Mouse (Mus musculus) layer of hippocampus, postnatal 25 days (tissue): ENCODE data around the gene Pde2a. TPM values are rescaled to one million over a fixed set of nuclear protein-coding genes. Genes with fewer than 3 reads are reported as not detected.
A peak's percentile ranks its signal among the peaks of the same experiment; 100 is the strongest.

ENCODE experiments used
- DNase-seq, 2 experiments: peaks; one replicate each; pipeline ENCODE4 v3.0.0; 2022; ENCODE audit warnings: mixed read lengths in 2 of 2, low spot score in 1 of 2; ENCODE audit errors: extremely low spot score in 1 of 2
- total RNA-seq, 2 experiments: library from RNA; stranded (reverse); gene quantifications; 2 replicates each; pipeline ENCODE4 v1.2.3; 2021

Gene Pde2a
- total RNA-seq, 2 experiments from 2014 or later = 295 to 297 TPM

DNA sequence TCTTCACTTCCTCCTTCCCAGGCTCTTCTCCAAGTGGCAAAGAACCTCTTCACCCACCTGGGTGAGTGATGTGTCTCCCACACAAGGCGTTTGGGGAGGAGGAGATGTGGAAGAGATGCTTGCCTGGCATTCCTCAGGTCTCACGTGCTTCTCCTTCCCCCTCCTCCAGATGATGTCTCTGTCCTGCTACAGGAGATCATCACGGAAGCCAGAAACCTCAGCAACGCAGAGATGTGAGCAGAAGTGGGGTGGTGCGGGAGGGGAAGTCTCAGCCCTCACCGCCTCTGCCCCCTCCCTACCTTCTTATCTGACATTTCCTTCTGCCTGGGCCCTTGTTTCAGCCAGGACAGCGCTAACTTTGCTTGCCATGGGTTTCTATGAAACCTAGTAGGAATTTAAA, 82.3 kb downstream of the Pde2a start:
- DNase-seq = no peak

DNA sequence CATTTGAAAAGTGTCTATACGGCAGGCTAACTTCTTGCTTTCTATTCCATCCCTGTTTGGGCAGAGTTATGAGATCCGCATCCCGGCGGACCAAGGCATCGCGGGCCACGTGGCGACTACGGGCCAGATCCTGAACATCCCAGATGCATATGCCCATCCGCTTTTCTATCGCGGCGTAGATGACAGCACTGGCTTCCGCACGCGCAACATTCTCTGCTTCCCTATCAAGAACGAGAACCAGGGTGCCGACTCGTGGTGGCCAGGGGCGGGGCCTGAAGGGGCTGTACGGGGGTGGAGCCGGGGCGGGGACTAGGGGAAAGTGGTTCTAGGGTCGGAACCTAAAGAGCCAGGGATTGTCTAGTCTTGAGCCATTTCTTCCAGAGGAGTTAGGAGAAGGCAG, 83.0 kb downstream of the Pde2a start:
- DNase-seq = no peak

DNA sequence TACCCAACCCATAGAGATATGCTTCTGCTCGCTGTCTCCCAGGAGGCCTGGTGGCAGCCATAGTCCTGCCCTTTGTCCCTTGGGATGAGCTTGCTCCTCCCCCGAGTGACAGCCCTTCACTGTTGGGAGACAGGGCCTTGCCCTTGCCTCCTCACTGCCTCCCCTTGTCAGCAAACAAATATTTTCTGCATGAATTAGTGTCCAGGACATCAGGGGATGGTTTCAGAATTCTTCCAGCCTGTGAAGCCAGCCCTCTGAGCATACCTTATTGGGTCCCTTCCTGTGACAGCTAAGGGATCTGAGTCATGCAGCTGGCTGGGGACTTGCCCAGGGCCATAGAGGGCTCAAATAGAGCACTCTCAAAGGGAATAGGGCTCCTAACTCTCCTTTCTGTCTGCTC, 87.7 kb downstream of the Pde2a start:
- no peak for DNase-seq

DNA sequence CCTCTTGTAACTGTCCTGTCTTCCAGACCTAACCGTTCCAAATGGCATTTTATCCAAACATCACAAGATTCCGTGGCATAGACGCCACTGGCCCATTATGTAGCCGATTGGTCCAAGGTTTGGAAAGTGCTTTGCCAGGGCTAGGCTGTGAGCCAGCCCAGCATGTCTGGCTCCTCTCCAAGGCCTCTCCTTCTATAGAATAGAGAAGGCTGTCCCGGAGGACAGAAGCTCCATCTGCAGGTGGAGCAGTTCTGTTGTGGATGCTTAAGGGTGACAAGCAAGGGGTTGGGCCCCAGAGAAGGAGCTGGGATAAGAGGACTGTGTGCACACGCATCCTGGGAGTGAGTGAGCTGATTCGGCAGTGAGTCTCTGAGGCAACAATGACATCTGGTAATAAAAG, 92.2 kb downstream of the Pde2a start:
- peak in 1 of 2 experiments; percentile 35 for DNase-seq

DNA sequence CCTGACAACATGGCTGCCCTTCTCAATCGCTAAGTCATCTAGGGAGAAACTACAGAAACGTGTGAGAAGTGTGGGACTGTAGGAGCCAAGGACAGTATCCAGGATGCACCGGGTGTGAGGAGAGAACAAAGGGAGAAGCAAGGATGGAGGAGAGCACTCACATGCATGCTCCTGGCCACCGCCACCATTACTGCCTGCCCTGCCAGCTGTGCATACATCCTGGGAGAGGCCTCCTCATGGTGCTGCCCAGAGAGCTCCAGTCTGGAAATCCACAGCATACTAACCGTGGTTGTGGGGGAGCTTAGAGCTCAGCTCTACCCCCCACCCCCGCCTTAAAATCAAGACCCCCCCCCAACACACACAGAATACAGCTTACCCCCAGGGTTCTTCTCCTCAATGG, 93.3 kb downstream of the Pde2a start:
- DNase-seq = no peak

DNA sequence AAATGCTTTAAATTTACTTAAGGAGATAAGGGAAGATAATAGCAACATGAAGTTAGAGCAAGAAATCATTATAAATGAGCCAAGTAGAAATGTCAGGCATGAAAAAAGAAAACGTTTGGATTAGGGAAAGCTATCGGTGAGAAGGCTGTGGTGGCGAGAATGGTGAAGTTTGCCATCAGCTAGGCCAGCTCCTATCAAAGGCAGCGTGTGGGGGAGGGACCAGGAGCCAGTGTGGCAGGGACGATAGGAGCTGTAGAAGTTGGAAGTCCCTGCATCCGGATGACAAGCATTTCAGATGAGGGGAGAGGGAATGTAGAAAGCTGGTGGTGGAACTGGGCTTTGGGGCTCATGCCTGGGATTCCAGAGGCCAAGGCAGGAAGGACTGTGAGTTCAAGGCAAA, 93.8 kb downstream of the Pde2a start:
- DNase-seq = no peak

DNA sequence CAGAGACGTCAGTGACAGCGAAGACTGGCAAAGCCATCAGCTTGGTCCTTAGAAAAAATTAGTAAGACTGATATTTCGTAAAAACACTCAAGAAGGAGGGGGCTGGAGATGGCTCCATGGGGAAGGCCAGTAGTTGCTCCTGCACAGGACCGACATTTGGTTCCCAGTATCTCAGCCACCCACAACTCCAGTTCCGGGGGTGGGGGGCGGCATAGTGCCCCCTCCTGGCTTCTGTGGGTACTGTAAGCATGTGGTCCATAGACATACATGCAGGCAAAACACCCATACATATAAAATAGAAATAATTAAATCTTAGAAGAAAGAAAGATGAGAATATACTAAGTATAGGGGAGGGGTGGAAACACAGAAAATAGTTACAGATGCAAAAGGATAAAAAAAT, 95.0 kb downstream of the Pde2a start:
- DNase-seq = no peak

DNA sequence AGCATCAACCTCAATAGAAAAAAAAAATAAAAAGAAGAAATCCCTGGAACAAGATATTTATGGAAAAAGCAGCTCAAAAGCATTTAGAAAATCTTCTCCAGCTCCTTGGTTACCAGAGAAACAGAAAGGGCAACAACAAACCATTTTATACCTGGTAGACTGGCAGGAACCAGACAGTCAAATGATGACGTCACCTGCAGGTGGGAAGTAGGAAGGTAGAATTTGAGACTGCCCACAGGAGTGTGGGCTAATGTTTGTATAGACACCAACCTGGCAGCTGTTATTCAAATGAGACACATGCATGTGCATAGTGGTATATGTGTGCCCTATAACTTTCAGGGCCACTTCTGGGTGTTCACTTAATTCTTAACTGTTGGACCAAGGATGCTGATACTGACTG, 100.2 kb downstream of the Pde2a start:
- DNase-seq = no peak

DNA sequence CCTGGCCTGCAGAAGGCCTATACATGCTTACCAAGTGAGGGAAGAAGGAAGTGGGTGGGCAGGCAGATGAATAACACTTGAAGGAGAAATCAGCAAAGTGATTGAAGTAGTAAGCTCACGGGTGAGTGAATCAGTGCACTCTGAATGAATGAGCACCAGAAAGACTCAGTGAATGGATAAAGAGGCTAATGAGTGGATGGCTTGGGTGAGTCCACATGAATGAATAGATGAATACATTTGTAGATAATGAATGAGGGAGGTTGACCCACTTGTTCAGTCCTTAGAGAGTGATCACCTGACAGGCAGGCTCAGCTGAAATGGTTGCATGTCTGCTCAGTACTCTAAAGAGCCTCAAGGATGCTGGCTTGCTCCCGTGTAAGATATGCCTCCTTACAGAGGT, 101.7 kb downstream of the Pde2a start:
- no peak for DNase-seq

DNA sequence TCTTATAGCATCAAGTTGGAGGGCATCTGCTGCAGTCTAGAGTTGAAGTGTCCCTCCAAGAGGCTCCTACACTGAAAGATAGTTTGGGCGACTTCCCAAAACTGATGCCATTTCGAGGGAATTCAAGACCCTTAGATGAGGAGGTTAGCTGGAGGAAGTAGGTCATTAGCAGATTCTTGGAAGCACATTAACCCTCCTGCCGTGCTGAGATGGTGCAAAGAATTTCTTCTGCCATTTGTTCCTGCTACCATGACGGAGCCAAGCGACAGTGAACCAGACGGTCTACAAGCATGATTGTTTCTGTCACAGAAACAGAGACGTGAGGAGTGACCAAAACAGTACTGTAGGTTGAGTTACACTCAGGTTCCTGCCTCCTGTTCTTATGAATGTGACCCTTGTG, 105.0 kb downstream of the Pde2a start:
- no peak for DNase-seq

DNA sequence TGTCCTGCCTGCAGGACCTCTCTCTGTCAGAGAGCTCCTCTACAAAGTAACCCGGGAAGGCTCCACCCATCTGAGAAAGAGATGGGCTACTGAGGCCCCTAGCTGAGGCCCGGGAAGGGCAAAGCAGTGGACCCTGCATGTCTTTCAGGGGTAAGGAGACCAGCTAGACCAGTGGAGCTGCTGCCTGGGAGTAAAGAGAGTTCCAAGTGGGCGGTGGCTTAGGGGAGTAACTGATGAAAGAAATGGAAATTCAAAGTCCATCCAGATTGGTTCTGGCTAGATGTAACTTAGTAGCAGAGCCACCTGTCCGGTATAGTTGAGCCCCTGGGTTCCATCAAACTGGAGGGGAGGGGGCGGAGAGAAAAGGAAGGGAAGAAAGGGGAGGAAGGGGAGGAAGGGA, 112.9 kb downstream of the Pde2a start:
- DNase-seq = no peak

DNA sequence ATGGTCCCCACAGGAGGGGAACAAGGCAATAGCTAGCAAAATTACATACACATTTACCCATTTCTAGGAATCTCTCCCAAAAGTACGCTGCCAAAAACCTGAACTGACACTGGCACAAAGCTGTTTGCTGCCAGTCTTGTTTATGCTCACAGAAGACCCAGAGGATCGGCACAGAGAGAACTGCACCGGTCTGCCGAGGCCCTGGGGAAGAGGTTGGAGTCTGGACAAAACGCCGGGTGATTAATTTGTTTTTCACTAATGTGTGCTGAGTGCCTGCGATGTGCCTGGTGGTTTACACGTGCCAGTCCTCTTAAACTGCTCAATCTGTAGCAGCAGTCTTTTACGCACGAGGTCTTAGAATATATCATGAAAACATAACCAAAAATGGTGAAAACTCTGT, 113.6 kb downstream of the Pde2a start:
- no peak for DNase-seq

DNA sequence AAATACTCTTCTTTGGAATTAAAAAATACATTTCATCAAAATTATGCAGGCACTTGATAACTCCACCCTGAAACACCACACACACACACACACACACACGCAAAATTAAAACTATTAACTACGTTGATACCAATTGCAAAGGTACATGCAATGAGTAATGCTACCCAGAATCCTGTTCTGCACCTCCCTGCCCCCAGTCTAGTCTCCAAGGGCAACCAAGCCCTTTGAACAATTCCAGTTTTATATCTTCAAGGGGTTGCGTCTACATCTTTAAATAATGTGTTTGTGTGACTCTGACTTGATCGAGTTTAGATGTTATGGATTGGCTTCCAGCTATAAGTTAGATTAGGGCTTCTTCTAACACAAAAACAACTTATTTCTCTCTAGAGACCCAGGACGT, 114.0 kb downstream of the Pde2a start:
- DNase-seq = no peak

DNA sequence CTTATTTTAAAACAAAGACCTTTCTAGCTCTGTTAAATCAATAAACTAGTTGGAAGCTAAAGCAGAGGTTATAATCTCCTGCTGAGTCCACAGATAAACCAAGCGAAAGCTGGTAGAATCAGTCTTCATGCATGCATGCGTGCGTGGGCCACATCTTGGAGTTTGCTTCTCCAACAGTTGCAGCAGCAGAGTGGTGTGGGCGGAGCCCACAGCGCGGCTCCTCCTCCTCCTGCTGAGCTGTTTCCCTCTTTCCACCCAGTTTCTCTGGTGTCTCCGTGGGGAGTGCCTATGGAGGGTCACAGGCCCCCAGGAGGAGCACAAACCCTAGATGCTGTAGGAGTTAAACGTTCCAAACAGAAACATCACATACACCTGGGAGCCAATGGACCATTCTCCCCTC, 116.0 kb downstream of the Pde2a start:
- peak in 1 of 2 experiments; percentile 21 for DNase-seq

DNA sequence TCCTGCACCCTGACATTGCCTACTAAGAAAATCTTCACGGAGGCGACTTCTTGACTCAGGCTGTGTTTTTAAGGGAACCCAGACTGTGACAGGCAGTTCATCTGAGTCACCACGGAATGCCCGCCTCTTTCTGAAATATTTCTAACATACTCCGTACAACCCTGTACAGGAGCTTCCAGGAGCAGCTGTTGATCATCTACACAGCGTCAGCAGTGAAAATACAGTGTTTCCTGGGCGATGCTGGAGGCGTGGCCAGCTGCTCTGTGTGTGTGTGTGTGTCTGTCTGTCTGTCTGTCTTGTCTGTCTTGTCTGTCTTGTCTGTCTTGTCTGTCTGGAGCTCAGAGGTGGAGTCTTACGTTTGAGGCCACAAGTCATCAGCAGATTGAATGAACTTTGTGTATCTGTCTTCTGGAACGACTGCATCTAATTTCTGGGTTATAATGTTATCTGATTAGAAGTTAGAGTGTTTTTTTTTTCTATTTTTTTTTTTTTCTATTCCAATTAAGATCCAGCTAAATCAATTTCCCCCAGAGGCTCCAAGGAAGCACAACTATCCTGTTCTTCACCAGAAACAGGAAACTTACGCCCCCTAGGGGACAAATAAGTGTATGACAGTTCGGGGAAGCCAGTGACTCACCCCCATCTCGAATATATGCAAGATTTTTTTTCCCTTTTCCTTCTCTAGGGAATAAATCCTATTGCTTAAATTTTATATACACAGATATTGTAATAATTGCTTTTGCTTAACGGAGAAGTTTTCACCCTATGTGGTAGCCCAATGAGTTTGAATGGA, 116.8 kb downstream of the Pde2a start:
- peak in 1 of 2 experiments; percentile 45 for DNase-seq

DNA sequence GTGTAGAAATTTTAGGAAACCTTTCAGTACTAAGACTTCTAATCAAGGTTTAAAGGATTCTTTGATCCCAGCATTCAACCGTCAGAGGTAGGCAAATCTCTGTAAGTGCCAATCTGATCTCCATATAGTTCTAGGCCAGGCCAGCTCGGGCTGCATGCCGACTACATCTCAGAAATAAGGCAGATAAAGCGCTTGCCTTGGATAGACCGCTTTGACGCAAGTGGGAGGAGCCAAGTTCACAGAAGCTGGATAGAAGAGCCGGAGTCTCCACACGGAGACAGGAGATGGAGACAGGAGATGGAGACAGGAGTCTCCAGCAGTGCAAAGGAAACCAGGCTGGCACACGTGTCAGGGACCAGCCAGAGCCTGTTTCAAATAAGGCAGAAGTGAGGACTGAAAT, 118.3 kb downstream of the Pde2a start:
- DNase-seq = no peak

DNA sequence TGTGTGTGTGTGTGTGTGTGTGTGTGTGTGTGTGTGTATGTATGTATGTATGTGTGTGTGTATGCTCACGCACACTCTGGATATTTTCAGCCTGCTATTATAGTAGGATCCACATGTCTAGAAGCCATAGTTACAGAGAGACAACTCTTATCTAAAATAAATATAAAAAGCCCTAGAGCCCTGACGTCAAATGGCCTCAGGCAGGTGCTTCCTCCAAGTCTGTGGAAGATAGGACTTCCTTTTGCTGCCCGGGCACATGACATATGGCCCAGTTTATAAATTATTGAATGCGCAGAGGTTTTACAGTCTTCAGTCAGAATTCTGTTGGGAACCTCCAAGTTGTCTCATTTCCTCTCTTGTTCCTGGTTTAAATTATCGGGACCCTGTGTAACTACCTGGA, 119.2 kb downstream of the Pde2a start:
- no peak for DNase-seq

DNA sequence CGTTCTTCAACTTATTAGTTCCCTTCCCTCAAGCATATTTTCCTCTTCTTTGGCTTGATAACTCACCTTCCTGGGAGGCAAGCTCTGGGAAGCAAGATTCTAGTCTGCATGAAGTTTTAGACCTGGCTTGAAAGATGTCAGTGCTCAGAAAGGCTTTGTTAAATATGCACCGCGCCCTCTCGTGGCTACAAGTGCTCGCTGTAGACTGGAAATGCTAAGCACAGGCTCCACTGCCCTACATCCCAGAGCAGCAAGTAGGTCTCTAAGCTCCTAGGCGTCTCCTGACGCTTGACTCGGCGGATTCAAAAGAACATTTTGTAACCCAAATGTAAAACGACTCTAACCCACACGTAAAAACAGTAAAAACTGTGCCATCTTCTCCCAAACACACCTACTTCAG, 119.6 kb downstream of the Pde2a start:
- peak; percentile 41 to 79 for DNase-seq

DNA sequence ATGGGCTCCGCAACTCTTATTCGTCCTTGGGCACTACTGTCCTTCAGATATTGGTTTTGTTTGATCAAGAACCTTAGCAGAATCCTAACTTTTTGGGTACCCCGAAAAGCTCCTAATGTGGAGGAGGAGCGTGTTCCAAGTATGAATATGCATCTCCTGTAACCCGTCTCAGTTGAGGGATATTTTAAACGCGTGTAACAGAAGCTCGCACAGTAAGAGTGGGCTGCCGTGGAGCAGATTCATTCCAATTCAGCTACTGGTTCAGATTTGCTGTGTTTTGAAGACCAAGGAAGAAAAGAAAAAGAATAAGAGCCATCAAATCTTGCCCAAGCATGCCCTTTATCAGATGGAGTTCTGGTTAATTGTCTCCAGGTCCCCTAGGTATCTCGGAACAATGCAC, 120.2 kb downstream of the Pde2a start:
- no peak for DNase-seq

DNA sequence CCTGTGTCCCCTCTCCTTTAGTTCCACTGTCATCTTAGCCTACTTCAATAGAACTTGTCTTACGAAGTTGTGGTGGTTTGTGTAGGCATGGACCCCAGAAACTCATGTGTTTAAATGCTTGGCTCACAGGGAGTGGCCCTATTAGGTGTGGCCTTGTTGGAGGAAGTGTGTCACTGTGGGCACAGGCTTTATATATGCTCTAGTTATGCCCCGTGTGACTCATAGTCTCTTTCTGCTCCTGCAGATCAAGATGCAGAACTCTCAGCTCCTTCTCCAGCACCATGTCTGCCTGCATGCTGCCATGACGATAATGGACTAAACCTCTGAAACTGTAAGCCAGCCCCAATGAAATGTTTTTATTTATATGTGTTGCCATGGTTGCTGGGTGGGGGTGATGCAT, 126.2 kb downstream of the Pde2a start:
- no peak for DNase-seq

DNA sequence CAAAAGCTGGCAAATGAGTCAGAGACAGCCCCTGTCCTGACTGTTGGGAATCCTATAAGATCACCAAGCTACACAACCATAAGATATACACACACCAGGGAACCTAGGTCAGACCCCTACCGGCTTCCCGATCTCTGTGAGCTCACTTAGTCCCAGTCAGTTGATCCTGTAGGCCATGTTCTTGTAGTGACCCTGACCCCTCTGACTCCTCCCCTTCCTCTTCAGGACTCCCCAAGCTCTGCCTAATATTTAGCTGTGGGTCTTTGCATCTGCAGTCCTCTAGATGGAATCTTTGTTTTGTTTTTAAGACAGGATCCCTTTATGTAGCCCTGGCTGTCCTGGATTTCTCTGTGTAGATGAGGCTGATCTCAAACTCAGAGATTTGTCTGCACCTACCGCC, 127.8 kb downstream of the Pde2a start:
- DNase-seq = no peak

DNA sequence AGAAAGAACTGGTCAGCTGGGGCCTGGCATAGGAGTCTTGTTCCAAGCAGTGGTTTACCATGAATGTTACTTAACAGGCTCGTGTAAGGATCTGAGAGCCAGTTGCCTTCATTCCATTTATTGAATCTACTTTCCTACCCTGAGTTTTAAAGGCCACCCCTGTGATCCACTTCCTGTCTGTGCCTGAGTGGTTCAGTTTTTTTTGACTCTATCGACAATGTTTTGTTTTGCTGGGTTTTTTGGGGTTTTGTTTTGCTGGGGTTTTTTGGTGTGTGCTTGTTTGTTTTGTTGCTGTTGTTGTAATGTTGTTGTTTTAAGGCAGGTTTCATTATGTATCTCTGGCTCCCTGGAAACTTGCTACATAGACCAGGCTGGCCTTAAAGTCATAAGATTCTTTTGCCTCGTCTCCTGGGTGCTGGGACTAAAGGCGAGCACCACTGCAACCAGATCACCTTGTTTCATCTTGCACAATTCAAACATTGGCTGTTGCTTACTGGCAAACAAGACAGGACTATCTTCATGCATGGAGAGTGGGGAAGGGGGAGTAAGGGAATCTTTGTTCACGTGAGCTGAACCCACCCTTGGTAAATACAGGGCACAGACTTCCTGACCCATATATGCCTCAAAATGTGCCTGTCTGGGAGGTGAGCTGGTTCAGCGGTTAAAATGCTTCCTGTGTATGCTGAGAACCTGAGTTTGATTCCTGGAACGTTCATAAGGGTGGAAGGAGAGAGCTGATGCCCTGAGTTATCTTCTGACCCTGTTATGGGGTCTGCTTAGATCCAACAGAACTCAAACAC, 129.4 kb downstream of the Pde2a start:
- DNase-seq = no peak
